Mouse (Mus musculus) cerebellum, postnatal 25 days (tissue): ENCODE results near the gene Rybp.

Experiments used
- DNase-seq, 2 experiments: peaks; one replicate each; pipeline ENCODE4 v3.0.0; 2021; ENCODE audit warnings: mixed read lengths in 2 of 2

The Rybp gene

DNA sequence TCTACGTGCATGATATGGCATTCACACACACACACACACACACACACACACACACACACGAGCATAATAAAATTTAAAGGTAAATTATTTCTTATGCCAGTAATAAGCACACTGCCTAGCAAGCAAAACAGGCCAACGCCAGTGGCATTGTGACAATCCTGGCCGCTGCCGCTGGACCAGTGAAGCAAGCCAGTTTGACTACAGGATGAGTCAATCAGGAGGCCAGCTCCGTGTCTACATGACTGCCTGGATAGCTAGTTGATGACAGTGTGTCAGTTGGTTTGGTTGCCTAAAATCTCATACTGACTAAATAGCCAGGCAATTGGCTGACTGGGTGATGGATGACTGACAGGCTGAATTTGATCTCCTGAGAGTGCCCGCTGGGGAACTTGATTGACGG lies 69.8 kb downstream of the Rybp start:
- no peak for DNase-seq

DNA sequence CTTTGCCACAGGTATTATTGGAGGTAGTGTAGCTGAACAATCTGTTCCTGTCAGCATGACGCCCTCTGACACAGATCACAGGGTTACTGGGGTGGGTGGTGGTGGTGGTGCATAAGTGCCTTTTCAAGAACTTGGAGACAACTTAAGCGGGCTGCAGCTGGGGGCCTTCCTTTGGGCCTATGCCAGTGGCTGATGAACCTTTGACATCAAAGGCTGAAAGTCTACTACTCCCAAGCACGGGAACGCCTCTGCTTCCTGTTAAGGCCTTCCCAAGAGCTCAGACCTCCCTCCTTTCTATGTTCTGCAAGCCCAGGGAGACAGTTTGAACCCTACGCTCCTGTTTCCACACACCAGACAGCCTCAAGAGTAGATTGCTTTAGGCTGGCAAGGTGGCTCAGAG lies 70.3 kb downstream of the Rybp start:
- no peak for DNase-seq

GRCm38 (mm10) chr6:100215809-100216208 lies 71.5 kb downstream of the Rybp start:
- DNase-seq, result no peak

- no peak for DNase-seq
These were observed 73.0 kb downstream of the Rybp start for GRCm38 (mm10) chr6:100214132-100214913.

GRCm38 (mm10) chr6:100213596-100213995 lies 73.7 kb downstream of the Rybp start:
- no peak for DNase-seq

DNA sequence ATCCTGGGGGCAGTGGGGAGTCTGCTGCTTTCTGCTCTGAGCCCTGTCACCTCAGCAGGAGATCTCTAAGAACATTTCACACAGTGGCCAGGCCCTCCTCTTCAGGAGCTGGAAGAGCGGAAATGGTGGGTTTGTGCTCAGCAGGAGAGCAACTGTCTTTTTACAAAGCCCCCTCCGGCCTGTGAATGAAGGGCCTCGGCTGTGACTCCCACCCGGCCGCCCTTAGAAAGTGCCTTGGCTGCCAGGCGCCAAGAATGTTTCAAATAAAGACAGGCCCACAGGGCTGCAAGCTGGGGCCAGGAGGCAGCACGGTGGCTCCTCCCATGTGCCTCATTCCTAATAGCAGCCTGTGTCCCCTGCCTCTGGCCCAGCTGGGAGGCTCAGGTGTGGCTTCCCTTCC lies 74.5 kb downstream of the Rybp start:
- no peak for DNase-seq

DNA sequence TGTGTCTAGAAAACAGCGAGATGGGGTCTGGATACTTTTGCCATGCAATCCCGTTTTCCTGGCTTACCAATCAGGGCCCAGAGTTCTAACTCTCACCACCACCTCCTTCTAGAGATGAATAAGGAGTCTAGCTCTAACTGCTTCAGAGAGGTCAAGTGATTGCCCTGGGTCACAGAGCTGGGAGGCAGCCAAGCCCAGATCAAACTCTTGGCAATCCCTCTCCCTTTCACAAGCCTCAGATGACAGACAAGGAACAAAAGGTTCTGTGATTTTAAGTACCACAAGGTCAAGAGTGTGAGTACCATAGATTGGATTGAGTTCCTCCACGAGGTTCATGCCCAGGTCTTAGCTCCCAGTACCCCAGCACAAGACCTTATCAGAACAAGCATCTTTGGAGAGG lies 75.6 kb downstream of the Rybp start:
- DNase-seq, result no peak

- DNase-seq, result no peak
These were observed 76.8 kb downstream of the Rybp start for GRCm38 (mm10) chr6:100210517-100210916.

- DNase-seq, result no peak
These were observed 80.5 kb downstream of the Rybp start for GRCm38 (mm10) chr6:100206741-100207275.

DNA sequence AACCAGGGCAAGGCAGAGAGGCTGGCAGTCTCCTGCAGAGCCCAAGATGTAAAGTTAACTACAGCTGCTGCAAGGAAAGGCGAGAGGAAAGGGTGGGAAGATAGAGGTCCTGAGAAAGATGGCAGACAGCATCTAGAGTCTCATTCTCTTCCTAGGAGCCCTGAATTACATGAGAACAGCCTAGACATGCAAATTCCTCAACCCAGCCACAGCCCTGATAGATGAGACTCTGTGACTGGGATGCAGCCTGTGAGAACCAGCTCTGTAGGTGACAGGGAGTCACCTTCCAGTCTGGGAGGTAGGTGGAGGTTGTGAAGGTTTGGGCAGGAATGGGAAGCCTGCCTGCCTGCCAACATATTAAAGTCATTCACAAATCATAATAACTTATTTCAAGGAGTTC lies 81.0 kb downstream of the Rybp start:
- DNase-seq, result no peak

DNA sequence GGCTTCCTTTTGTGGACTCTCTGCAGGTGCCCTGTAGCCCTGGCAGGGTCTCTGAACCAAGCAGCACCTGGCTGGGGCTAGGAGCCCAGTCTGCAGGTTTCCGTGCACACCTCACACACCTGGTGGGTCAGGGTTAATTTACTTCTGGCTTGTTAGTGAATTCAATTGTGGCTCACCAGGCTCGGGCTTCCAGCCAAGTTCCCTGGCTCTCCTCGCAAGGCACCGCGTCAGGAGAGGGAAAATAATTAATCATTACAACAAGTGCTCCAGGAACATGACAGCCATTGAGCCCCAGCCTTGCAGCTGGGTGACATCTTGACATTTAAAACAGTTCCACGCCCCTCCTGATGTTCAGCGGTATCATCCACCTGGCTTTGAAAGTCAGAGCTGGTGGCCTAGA lies 82.8 kb downstream of the Rybp start:
- DNase-seq, result peak; percentile 40 to 64

GRCm38 (mm10) chr6:100203492-100203891 lies 83.8 kb downstream of the Rybp start:
- DNase-seq, result no peak

GRCm38 (mm10) chr6:100202091-100202490 lies 85.2 kb downstream of the Rybp start:
- no peak for DNase-seq

DNA sequence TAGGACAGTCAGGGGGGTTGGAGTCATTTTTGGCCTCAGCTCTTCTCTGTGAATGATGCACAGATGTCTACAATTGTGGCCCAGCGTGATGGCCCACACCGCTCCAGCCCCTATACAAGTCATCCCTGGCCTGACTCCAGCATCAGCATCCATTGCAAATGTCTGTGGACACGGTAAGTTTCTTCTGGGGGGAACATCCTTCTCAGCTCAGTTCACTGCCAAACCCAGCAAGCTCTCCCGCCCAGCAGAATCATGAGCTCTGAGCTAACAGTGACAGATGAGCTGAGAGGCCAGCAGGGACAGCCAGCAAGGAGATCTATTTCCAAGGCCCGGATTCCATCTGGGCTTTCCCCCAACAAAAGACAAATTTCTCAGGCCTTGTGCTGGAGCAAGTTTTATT lies 90.2 kb downstream of the Rybp start:
- DNase-seq, result peak; percentile 29 to 34

DNA sequence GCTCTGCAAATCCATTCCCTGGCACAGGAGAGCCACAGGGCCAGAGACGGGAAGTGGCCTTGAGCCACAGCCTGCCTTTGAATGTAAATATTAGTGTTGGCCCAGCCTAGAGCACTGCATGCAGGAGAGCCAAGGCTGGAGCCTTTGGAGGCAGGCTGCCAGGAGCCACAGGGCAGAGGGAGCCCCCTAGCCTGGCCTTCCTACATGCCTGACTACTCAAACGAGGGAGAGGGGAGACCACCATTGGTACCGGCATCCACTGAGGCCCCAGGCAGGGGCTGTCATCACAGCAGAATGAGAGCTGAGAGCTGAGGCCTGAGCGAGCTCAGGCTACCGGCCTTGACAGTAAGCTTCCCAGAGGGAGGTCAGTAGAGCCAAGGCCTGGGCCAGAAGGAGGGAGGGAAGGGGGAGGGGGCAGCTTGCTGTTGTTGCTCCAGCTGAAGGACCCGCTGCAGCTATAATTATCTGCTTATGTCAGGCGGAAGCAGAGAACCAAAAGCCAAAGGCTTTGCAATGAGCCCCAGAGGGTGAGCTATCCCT lies 91.3 kb downstream of the Rybp start:
- DNase-seq, result peak in 1 of 2 experiments; percentile 22

DNA sequence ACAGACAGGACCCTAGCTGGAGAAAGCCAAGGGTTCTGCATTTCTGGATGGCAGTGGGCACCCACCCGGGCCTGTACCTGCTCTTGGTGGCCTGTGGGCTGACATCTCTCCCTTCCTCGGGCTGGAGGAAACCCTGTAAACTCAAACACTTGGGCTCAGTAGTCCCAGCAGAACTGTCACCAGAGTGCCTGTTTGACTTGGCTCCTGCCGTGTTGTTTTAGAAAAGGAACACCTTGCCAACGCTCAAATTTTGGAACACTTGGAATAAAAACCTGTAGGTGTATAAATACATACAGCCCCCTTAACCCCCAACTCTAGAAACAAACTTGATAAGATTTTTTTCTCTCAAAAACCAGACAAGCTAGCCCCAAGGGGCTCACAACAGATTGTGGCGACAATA lies 92.2 kb downstream of the Rybp start:
- no peak for DNase-seq

GRCm38 (mm10) chr6:100193760-100194159 lies 93.5 kb downstream of the Rybp start:
- no peak for DNase-seq

DNA sequence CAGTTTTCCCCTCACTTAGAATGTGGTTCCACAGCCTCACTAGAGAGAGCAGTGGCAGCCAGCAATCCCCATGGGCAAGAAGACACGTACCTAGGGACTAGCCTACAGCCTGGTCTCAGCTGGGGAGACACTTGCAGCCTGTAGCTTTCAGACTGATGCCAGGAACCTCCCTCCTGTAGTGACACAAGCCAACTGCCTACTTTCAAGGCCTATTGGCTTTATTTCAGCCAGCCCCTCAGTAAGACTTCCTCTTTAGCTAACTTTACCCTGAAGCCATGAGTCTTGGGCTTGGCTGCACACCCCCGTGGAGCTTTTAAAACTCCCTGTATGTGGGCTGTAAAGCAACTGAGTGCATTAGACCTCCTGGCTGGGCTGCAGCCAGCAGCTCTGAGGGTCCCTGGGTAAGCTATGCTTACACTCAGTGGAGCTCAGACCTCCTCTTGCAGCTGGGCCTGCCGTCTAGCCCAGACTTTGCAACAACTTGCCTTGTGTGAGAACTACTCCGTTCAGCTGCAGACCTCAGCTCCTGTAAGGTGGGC lies 94.5 kb downstream of the Rybp start:
- DNase-seq, result no peak

GRCm38 (mm10) chr6:100190803-100191559 lies 96.3 kb downstream of the Rybp start:
- DNase-seq, result no peak

DNA sequence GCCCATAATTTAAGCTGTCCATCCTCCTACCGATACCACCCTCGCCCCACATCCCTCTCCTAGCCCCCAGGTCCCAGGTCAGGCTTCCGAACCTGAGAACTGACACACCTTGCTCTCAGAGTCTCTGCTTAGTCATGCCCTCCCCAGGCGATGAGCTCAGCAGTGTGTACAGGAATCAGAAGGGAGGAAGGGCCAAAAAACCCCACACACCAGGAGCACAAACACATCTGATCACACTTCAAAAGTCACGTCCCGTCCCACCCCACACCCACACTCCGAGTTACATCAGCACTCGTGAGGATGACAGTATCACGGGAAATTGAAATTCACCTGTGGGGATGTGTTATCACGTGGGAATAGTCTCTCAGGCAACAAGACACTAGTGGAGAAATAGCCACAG lies 97.0 kb downstream of the Rybp start:
- DNase-seq, result no peak

- DNase-seq, result no peak
These were observed 98.2 kb downstream of the Rybp start for GRCm38 (mm10) chr6:100188883-100189743.

DNA sequence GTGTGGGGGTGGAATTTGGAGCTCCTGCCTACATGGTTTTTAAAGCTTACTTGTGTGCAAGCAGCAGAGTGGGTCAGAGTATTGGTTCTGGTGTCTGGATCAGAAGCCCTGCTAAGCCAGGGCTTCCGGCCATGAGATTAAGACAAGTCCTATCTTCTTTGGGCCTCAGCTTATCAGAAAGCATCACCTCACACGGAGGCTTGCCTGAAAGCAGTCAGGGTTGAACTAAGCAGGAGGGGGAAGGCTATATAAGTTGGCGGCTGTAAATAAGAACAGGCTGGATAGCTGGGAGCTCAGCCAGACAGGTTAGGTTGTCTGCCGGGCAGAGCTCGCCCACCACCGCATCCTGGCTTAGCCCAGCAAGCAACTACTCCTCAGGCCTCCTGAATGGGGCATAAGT lies 99.5 kb downstream of the Rybp start:
- no peak for DNase-seq

DNA sequence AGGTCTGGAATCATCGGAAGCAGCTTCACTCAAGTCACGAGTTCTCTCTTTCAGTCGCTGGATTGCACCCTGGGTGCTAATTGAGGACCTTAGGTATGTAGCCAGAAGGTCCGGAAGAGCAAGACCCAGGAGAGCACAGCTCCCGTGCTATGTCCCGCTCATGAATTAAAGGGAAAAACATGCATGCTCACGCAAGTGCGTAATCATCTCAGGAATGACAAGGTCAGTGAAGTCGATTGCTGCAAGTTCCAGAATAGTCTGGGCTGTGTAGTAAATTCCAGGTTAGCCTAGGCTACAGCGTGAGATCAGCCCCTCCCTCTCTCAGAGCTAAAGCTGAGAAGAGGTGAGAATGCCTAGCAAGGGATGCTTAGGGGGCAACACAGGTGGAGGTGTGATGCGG lies 100.5 kb downstream of the Rybp start:
- no peak for DNase-seq
